Mouse (Mus musculus) cerebellum, adult 2 months (tissue): Measurements from ENCODE around the gene Gda.

Experiments
- CTCF ChIP-seq: fragments of 200-500 bp; IDR thresholded peaks from 2 replicates; pipeline ENCODE4 v1.5.1; 2011; ENCODE audit warnings: low read depth, mild to moderate bottlenecking, control low read depth, low read length, moderate library complexity, borderline replicate concordance; ENCODE audit not compliant: insufficient read depth
- POLR2A ChIP-seq: fragments of 200-500 bp; IDR thresholded peaks from 2 replicates; pipeline ENCODE4 v1.6.1; 2011; ENCODE audit warnings: low read length, control low read depth, borderline replicate concordance; ENCODE audit not compliant: insufficient read depth

GRCm38 (mm10) chr19:21481031-21481430, 7.8 kb upstream of the Gda start:
- TF ChIP-seq CTCF (no peak), POLR2A (no peak)
